Mouse (Mus musculus) kidney, postnatal 14 days (tissue): ENCODE measurements at regions not wholly inside any gene's neighbourhood (a gene's known extent, or its start where the extent isn't known, plus 50 kb on each side); places are given as distances from the start of the nearest gene placed in this dataset.

ENCODE experiments used
- DNase-seq: peaks from one replicate; pipeline ENCODE4 v3.0.0; 2022; ENCODE audit warnings: mixed read lengths

DNA sequence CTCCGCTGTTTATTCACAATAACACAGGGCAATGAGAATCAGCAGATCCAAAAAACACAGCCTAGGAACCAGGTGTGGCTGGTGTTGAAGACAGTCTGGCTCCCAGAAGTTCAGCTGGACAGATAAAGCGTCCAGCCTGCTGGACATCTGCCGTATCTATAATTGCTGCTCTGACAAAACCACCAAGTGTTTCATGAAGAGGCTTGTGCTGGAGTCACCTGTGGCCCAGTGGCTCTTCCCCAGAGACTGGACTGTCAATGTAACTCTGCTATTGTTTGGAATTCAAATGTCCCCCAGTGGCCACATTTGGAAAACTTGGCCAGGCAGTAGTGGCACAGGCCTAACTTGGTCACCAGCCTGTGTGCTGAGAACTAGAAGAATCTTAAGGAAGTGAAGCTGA, 247.0 kb upstream of the Cited2 start:
- no peak for DNase-seq

DNA sequence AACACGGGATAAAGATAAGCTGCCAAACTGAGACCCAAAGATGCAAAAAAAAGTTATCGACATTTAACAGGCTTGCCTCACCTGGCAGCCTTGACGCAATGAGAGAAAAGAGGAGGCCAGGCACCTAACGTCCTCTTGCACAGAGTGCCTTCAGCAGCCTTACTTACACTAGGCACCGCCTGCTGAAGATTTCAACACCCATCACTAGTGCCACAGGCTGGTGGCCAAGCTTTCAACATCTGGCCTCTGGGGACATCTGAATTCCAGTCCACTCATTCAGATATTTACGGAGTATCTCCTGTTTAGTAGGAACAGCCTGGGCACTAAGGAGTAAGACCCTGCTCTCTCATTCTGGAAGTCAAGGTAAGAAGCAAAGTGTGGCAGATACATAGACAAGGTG, 246.3 kb upstream of the Cited2 start:
- DNase-seq = peak; percentile 4

DNA sequence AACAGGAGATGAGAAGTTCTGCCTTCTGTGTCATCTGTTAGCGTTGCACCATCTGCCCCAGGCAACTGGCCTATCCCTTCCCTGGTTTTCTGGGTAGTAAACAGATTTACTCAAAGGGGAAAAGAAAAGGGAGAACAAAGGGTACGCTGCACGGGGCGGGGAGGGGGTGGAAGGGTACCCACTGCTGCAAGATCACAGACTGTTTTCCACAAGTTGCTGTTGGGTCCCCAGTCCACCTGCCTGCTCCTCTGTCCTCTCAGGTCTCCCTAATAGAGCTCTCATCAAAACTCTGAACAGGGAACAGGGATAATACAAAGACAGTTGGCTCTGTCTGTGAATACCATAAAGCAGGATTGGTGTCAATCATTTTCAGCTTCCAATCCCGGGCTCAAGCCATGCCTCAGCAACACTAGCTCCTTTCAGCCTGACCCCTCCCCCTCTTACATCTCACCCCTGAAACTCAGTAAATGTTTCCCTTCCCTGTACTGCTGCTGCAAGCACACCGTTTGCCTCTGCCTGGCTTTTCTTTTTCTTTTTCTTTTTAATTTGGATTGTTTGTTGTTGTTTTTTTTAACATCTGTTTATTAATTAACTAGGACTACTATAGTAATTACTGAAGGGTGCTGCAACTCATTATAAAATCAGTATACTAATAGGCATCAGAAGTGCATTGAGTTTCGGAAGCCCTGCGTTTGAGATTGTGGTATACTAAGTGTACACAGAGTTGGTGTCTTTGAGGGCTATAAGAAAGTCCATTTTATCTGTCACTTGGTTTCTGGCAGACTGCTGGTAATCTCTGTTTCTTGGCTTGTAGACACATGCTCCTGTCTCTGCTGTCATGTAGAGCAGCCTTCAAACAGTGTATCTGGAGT, 244.0 kb upstream of the Cited2 start:
- no peak for DNase-seq

DNA sequence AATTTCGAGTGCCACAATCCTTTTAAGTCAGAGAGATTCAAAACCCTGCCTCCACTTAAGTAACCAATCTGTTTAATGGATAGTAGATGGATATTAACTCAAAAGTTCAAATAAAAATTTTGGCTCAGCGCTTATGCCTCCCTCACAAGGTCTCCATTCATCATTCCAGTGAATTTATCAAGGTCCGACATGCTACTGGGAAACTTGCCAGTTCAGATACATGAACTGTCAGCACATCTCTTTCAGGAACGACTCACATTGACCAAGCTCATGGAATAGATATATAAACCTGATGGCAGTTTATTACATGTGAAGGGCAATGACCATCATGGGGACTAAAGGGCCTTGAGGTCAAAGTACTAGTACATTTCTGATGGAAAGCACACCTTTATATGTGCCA, 240.3 kb upstream of the Cited2 start:
- no peak for DNase-seq

DNA sequence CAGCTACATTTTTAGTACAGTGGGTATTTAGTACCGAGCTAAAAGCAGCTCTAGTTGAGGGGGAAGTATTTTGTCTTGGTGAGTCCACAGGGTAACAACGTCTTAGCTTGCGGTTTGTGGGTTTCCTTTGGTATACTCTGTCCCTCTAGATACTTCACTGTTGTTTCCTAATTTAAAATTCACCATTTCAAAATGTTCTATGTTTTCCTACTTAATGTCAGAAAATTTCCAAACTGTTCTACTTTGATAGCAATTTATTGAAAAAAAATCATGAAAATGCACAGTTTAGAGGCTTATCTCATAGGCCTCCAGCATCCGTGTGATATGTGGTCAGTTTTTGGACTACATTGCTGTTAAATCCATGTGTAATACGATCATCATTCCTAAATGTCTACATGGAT, 238.0 kb upstream of the Cited2 start:
- DNase-seq = no peak

DNA sequence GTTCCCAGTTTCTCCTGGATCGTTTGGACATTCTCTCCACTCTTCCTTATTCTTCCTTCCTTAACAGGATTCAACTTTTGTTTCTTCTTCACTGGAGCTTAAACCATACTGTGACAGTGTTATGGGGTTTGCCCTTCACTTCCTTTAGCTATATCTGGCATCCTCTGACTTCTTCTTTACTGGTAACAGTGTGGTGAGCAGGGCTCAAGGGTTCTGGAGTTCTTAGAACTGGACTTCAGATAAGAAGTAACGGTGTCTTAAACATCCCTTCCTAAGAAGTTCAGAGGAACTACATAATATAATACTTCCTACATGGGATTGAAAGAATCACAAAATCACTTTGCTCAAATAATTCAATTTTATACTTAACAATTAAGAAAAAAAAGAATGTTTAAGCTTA, 237.5 kb upstream of the Cited2 start:
- no peak for DNase-seq

DNA sequence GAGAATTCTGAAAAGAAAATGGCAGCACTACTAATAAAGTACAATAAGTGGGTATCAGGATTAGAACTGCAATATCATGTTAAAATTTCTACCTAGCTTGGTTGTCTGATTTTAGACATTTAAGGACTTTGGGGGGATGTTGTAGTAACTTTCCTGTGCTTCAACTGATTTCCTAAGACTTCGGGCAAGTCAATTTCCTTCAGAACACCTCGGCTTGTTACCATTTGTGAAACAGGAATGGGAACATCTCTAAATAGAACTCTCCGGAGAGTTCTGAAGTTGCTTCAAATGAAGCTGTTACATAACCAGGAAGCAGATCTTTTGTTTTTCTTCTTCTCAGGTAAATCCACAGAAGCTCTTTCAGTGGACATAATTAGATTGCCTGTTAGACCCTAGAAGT, 237.0 kb upstream of the Cited2 start:
- no peak for DNase-seq

DNA sequence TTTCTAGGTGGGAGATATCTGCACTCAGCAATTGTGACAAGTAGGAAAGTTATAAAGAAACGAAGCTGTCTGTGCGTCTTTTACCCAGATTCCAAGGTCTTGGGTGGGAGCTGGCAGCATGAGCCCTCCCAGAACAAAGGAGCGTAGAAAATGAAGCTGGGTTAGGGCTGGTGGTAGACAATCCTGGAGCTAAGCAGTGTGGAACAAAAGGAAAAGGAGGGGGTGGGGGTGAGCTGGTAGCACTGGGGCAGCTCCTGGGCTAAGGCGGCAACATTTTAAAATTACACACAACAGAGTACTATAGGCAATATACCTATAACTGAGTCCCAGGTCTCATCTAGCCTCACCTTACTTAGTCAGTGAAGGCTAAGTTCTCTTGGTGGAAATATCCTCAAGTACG, 235.6 kb upstream of the Cited2 start:
- no peak for DNase-seq

DNA sequence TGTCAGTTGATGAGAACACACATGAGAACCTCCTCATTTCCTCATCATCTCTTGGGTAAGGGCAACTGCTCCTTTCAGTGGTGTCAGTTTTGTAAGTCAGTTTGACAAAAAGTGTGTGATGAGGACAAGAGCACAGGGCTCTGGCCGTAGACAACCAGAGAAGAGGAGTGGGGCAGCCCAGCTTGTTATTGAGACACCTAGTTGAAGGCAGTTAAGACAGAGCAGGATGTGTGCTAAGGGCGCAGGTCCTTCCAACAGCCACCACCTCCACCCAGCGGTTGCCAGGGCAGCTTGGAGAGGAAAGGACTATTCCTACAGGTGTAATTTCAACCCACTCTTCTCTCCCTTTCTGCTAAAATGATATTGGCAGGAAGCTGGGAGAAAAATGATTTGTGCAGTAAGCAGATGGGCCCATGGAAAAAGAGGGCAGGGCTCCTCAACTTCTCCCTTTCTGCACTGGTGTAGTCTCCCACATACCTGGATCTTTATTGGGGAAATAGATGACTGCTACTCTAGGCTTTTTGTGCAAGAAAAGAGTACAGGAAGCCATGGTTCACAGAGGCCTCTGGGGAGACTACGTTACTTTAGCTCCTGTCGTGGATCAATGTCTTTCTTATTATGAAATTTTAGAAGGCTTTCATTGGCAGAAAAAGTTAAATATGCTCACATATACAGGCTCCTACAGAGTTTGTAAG, 231.3 kb upstream of the Cited2 start:
- no peak for DNase-seq

DNA sequence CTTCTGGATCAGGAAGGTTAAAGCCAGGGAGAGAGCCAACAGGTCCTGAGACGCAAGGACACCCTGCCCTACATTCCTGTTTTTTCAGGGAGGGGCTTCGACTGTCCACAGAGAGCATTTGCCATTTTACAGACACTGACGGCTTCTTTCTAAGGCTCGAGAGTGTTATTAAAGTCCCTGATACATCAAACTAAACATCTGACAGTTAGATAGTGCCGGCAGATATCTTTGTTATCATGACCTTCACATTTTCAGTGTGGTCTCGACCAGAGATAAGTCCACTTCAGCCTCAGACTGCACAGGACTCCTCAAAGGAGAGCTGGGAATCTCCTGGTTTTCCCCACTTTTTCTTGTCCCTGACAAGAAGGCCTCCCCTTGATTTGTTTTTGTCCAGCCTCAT, 229.9 kb upstream of the Cited2 start:
- no peak for DNase-seq

DNA sequence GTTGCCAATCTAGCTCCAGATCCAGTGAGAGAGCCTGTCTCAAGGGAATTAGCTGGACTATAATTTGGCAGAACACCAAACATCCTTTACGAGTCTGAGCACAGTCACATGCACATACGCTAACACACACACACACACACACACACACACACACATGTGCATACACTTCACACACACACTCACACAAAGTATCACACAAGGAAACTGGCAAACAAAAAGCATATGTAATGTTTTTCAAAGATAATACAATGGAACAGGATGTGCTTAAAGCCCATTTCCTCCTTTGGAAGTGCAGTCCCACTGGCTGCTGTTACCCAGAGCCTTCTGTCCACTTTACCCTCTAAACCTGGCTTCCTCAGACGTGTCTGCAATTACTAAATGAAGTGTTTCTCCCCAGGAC, 226.2 kb upstream of the Cited2 start:
- DNase-seq = no peak

DNA sequence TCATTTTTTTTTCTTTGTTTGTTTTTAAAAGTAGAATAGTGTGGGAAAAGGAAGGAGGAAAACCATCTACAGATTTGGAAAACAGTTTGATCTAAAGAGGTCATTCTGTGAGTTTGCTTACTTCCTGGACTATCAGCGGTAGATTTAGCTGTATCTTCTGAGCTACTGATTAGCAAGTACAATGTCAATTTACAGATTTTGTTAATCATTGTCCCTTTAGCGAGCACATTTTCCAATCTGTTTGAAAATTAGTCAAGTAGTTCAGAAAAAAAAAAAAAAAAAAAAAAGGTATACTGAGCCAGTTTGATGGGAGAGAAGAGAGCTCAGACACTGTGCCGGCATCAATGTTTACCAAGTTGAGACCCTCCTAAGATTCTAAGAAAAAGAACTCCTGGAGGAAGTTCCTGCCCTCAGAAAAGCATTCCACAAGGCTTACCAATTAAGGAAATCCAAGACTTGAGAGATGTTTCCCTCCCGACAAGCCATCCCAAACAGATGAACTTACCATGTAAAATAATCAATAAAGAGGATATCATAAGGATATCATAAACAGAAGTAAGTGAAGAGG, 212.3 kb upstream of the Cited2 start:
- DNase-seq = no peak

DNA sequence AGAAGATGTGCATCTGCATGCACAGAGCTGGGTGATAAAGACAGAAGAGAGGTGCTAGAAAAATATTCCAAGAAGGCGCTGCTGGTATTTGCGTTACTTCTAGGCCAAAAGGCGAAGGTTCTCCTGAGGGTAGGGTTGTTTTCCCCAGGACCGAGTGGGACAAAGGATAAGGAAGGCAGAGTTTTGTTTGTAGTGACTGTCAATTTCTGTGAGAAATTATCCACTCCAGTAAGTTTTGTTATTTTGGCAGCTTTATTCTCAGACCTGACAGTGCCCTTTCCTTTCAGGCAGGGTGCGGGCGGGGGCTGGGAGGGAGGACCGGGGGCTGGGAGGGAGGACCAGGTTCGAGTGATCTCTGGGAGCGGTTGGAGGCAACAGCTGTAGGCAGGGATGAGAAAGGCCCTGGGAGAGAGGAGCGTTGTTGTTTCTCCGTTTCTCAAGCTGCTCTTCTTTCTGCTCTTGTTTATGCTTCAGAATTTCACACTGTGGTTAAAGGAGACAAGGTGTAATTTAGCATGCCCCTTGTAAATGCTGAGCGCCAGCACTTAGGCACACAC, 211.2 kb upstream of the Cited2 start:
- DNase-seq = peak; percentile 33

DNA sequence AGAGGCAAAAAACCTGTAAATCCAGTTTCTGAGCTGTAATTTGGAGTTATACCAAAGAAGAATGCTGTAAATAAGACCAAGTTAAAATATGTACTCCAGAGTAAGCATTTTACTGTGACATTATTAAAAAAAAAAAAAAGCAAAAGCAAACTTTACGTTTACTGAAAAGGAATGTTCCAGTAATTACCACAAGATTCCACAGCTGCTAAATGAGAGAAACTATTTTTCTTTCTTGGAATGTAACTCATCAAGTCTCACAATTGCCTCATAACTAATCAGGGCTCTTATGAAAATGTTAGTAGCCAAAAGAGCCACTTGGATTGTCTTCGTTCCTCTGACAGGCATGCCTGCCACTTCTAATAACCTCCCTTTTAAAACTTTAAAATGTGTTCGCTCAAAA, 210.5 kb upstream of the Cited2 start:
- no peak for DNase-seq

DNA sequence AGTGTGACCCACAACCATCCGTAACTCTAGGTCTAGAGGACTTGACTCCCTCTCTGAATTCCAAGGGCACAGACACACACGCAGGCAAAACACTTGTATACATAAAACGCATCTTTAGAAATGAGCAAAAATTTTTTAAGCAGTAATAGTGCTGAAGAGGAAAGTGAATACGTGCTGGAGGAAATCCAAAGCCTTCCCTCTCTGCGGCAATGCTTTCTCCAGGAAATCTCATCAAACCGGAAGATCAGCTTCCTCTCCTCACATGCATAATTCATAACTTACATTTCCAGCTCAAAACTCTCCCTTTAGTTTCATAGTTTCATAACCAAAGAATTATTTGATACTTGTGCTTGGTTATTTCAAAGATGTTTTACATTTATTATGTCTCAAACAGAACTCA, 209.3 kb upstream of the Cited2 start:
- no peak for DNase-seq

DNA sequence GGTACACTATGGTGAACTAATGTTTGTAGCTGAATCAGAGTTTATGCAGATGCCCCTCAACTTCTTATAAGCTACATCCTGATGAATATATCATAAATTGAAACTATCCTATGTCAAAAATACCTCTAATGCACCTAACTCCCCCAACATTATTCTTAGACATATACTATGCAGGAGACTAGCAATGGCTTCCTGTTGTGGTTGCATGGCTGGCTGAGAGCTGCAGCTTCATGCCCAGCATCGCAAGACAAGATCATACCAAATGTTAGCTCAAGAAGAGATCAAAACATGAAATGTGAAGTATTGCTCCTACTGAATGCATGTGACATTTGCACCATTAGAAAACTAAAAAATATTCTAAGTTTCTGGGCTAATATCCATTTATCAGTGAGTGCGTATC, 206.9 kb upstream of the Cited2 start:
- no peak for DNase-seq

DNA sequence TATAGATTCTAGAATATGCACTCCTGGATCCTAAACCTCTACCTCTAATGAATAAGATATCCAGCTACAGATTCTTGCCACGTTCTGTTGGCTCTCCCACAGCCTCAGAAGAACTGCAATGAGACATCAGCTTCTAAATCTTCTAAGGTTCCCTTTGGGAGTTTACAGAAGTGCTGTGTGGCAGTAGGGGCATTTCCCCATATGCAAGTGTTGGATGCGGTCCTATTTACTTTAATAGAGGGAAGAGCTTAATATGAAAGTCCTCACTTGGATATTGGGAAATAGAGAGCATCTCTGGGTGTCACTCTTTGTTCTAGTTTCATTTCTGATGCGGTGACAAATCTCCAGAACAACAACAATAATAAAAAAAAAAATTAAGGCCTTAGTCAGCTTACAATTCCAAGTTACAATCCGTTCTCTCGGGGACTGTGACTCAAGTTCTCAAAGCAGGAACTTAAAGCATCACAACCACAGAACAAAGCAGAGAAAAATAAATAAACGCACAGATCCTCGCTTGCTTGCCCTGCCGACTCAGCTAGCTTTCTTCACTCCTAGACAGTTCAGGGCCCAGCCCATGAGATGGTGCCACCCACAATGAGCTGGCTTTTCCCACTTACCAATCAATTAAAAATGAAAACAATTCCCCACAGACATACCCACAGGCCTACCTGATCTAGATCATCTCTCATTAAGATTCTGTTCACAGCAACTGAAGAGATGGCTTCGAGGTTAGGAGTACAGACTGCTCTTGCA, 204.4 kb upstream of the Cited2 start:
- no peak for DNase-seq

DNA sequence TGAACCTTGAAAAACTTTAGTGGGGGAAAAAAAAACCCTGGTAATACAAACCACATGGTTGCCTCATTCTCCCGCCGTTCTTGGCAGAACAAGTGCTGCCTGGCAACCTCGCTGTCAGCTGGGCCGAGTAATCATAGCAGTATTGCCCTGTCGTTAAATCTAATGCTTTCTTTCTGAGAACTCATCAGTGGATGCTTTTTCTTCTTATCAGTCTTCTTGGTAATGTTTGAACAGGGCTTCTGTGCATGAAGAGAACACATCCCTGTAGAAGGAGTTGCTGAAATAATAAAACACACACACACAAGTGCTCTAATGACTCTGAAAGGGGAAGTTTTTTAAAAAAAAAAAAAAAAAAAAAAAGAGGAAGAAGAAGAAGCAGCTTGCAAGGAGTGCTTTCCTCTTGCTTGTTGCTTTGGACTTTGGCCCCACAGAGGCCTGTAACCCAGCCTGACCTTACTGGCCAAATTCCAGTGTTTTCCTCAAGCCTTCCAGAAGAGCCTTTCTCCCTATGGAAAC, 200.9 kb upstream of the Cited2 start:
- peak; percentile 78 for DNase-seq

DNA sequence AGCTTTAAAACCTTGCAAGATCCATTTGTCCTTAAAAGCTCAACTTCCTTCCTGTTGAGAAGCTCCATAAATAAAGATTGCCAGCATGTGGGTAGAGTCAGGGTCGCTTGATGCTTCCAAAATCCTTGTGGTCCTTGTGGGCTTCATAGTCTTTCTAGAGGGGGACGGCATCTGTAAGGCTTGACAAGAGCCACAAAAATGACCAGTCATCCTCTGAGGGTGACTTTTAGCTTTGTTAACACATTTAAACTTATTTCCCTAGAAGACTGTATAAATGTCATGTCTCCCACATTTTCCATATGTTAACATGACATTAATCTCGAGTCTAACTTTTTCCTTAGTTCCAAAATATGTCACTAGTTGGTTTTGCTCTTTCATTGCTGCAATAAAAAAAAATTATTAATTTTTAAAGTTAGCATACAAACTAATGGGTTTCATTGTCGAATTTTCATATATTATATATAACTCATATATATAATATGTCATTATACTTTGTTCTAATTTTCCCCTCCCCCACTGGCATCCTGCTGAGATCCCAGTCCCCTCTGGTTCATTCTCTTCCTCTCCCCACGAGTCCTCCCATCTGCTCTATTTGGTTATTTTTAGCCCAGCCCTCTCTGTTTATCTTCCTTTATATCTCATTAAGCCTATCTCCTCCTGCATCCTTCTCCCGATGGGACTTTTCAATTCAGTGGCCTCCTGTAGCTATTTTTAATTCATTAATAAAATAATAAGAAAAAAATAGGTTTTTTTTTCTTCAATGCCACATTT, 199.3 kb upstream of the Cited2 start:
- no peak for DNase-seq

DNA sequence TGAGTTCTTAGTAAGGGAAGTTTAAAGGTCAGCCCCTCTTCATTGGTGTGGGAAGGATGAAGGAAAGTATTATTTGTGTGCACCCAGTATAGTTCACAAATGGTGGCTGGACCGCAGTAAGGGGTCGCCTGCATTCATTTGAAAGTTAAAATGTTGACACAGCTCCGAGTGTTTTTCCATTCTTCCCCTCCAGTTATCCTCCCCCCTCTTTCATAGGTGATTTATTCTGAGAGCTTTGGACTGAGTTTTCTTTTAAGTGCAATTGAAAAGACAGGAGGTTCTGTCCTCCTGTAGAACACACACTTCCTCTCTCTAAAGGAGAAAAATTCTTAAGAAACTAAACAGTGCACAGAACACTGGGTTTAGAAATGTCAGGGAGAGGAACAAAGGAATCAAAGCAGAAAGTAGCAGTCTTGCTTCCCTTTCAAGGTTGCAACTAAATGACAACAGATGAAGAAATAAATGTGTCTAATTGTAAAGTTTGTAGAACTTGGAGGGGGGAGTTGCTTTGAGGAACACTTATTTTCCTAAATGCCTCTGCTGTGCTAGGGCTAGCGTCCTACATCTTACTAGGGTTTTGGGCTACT, 195.8 kb upstream of the Cited2 start:
- DNase-seq = peak; percentile 21

DNA sequence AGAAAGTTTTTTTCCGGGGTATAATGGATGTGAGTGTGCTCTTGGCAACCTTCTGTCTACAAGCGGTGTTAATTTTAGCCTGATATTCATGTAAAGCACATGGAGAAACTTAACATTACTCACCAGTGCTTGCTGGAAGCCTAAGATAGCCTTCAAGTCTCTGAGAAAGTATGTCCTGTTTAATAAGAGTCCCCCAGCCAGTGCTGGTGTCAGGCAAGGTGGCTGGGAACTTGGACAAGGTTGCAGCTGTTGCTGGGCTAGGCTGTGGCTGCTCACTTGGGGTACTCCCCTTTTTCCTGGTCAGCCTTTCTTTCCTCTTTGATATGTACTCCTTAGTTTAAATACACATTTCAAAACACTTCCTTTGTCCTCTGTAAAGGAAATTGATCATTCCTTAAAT, 194.9 kb upstream of the Cited2 start:
- peak; percentile 27 for DNase-seq

DNA sequence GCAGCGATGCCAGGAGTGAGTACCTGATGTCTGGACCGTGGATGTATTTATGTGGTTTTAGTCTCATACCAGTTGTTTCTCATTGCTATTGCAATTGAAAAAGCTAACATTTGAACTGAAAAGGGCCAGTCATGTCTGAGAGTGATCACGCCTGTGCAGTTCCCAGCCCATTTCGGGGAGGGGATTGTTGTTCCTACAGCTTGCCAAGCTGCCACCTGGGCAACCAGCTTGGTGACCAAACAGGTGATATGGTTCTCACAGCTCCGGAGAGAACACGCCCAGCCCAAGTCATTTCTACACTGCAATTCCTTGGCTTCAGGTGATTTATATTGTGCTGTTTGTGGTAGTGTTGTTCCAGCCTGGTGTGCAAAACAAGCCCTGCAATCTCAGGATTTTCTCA, 194.2 kb upstream of the Cited2 start:
- peak; percentile 11 for DNase-seq
